Mouse (Mus musculus): ENCODE measurements around the gene Wdr75. TPM values are rescaled to one million over a fixed set of nuclear protein-coding genes. Genes with fewer than 3 reads are reported as not detected.
A peak's percentile ranks its signal among the peaks of the same experiment; 100 is the strongest.

Wdr75 gene
- polyA plus RNA-seq (2016; fragmentation: Nextera tagmentation; extraction: Ambion mirVana), result 96.0 and 103 TPM in 2 replicates

DNA sequence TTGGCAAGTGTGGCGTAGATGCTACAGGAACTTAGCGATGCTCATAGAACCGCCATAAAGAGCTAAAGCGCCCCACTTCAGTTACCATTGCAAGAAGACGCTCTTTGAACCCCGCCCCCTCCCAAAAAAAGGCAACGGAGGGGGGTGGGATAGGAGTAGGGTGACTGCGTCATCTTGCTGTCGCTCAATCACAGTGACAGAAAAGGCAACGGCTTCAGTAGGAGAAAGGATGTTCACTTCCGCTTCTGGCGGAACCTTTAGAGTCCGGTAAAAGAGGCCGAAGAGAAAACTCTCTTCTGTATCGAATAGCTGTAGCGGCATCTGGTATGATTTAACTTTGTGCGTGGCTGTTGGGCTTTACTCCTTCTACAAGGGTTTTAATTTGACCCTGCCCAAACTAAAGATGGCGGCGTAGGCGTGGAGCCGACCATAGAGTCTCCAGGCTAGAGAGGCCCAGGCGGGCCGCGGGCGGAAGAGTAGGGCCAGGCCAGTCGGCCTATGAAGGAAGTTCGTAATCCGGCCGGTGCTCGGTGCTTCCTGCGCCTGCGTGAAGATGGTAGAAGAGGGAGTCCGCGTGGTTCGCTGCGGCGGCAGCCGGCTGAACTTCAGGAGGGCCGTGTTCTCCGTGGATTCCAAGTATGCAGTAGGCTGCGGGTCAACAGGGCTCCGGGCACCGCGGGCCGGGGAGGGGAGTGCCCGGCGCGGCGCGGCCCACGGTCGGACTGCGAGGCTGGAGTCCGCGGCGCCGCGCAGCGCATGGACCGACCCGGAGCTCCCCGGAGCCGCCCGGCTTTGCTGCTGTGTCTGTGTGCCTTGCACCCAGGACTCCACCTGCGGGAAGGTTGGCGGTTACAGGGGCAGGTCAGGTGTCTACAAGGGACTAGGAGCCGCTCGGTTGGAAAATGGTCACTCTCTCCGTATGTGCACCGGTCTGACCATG lies at the start of gene Wdr75:
TSS of gene Wdr75 (plus strand) at position 198 of the 940 bp plus-strand sequence.
- Histone ChIP-seq H3K27me3 (replicated peaks; ENCODE audit: low read depth, poor library complexity, severe bottlenecking) (no peaks in the 10 kb centered on the region), H3K36me3 (replicated peaks) (peaks cover 30% of the 10 kb centered on the region), H3K4me1 (peaks cover 17% of the 10 kb centered on the region), H3K9me3 (no peaks in the 10 kb centered on the region), H3K27ac (replicated peaks) (peak within 1 kb of the TSS; percentile 94), H3K4me3 (peak within 1 kb of the TSS; percentile 95)
- under 1% methylated on average over 70 of the region's 70 CpGs for WGBS
- DNase-seq (ENCODE audit: low spot score), result peak; percentile 95

DNA sequence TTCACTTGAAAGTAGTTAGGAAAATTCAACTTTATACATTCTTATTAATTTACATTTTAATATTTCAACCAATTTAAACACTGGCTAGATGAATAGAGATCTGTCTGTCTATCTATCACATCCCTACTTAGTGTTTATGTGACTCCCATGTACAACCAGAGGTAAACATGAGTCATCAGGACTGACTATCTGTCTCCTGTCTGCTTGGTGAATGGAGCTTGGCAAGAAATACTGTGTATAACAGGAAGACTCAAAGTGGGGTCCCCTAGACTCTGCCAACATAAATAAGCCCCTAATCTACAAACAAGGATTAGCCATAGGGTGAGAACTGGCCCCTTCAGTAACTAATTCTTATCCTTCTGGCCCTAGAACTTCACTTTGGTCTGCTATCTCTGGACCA lies 39.1 kb upstream of the Wdr75 start:
- no peak for DNase-seq (ENCODE audit: low spot score)
- no peak overlapping the region for H3K27ac ChIP-seq (replicated peaks)
- H3K4me3 ChIP-seq, result no peak overlapping the region
- no peaks in the 10 kb centered on the region for H3K36me3 ChIP-seq (replicated peaks)
- H3K4me1 ChIP-seq, result peaks cover 13% of the 10 kb centered on the region
- H3K9me3 ChIP-seq, result no peaks in the 10 kb centered on the region
- H3K27me3 ChIP-seq (replicated peaks; ENCODE audit: low read depth, poor library complexity, severe bottlenecking), result no peaks in the 10 kb centered on the region

DNA sequence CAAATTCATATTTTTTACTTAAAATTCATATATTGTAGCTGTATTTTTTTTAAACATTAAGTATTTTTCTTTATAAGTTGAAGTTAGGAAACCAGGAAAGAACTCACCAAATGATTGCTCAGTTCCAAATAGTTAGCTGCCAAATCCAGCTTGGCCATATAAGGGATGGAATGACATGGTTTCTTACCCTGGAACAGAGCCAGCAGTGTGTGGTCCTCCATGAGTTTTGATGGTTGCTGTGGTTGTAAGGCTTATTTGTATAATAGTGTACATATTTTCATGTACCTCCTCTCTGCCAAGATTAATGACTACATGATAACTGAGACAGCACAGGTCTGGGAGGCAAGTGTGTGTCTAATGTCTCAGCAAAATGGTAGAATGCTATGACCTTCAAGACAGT lies 38.3 kb upstream of the Wdr75 start:
- H3K9me3 ChIP-seq, result no peaks in the 10 kb centered on the region
- no peak for DNase-seq (ENCODE audit: low spot score)
- H3K27ac ChIP-seq (replicated peaks), result no peak overlapping the region
- no peaks in the 10 kb centered on the region for H3K27me3 ChIP-seq (replicated peaks; ENCODE audit: low read depth, poor library complexity, severe bottlenecking)
- no peak overlapping the region for H3K4me3 ChIP-seq
- H3K36me3 ChIP-seq (replicated peaks), result no peaks in the 10 kb centered on the region
- H3K4me1 ChIP-seq, result peaks cover 21% of the 10 kb centered on the region

DNA sequence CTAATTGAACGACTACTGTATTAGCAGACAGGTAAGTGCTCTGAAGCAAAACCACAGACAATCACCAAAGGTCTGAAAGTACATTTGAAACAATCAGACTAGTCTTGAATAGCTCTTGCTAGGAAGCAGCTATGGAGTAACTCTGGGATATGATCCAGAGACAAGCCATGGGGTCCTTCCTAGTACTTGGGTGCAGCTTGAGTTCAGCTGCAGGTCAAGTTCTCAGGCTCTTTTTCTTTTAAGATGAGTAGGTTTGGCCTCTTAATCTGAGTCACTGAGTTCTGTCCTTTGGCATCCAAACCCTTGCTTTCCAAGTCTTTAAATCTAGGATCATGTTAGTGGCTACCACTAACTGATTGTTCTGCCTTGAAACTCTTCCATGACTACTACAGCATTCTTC lies 37.0 kb upstream of the Wdr75 start:
- 77% methylated on average over 1 of the region's 1 CpGs for WGBS
- no peak for DNase-seq (ENCODE audit: low spot score)
- H3K27me3 ChIP-seq (replicated peaks; ENCODE audit: low read depth, poor library complexity, severe bottlenecking), result no peaks in the 10 kb centered on the region

DNA sequence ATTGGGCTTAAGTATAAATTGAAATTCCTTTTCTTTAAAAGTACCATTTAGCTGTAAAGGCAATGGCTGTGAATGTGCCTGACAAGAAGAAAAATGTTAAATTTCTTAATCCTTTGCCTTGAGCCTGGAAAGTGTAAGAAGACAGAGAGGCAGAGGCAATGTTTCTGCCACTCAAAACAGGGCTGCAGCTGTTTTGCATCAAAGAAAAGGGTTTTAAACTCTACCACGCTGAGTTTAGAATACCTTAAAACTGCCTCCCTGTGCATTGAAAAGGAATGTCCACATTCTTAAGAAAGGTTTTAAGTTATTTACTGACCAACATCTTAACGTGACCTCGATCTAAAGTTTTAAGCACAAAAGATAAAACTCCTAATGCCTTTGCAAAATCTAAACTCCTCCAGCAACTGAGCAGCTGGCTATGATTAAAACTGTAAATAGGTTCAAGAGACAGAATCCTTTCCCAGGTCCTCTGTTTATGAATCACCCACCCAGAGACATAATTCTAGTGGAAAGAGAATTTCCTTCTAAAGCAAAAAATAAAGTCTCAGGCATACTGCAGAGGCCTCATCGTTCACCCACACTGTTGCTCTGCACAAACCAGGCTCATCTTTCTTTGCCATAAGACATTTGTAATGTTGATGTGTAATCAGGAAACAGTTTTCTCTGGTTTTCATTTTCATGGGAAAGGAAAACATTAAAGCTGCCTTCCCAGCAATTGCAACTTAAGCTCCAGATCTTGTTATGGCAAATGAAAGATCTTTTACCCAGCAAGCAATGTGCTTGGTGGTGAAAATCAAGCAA lies 34.1 kb upstream of the Wdr75 start:
- Histone ChIP-seq H3K36me3 (replicated peaks) (no peaks in the 10 kb centered on the region), H3K27ac (replicated peaks) (peak overlapping the region; percentile 81), H3K27me3 (replicated peaks; ENCODE audit: low read depth, poor library complexity, severe bottlenecking) (no peaks in the 10 kb centered on the region), H3K4me3 (no peak overlapping the region), H3K4me1 (peaks cover 32% of the 10 kb centered on the region), H3K9me3 (no peaks in the 10 kb centered on the region)
- 21% methylated on average over 4 of the region's 4 CpGs for WGBS
- DNase-seq (ENCODE audit: low spot score), result no peak

More for the DNA sequence above, 37.0 kb upstream of the Wdr75 start:
- H3K27ac ChIP-seq (replicated peaks), result no peak overlapping the region
- peaks cover 26% of the 10 kb centered on the region for H3K4me1 ChIP-seq
- H3K4me3 ChIP-seq, result no peak overlapping the region
- H3K36me3 ChIP-seq (replicated peaks), result no peaks in the 10 kb centered on the region
- H3K9me3 ChIP-seq, result no peaks in the 10 kb centered on the region

DNA sequence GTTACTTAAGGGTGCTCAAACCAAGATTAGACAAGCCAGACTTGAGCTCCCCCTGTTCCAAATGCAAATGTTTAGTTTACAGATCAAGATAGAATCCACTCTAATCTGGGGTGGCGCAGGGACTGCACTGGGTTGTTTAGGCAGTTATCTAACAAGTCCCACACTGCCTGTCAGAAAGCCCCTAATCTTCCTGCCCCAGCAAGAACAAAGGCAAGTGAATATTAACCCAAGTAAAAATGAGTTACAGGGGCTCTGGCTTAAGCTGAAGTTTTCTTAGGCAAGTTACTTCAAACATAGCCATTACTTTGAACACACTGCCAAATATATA lies 33.5 kb upstream of the Wdr75 start:
- Histone ChIP-seq H3K36me3 (replicated peaks) (no peaks in the 10 kb centered on the region), H3K27me3 (replicated peaks; ENCODE audit: low read depth, poor library complexity, severe bottlenecking) (no peaks in the 10 kb centered on the region), H3K27ac (replicated peaks) (peak overlapping the region; percentile 81), H3K4me1 (peaks cover 34% of the 10 kb centered on the region), H3K4me3 (no peak overlapping the region), H3K9me3 (no peaks in the 10 kb centered on the region)
- WGBS, result 37% methylated on average over 1 of the region's 1 CpGs
- DNase-seq (ENCODE audit: low spot score), result peak; percentile 44

DNA sequence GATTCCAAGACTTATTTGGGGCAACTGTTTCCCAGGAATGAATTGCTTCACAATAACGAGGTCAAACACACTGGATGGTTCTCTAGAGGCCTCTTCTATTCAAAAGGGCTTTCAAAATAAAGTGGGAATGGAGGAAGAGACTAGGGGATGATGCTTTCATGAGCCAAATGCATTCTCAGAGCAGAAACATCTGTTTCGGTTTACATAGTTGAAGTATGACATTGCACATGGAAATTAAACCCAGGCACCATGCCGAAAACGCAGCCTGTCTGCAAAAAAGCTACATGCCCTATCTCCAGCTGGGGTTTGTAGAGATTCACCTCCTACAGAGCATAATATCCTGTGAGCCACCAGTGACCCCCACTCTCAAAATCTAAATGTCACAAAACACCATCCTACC lies 29.3 kb upstream of the Wdr75 start:
- Histone ChIP-seq H3K9me3 (peaks cover 12% of the 10 kb centered on the region; the same call in 1 of the 2 replicates), H3K27ac (replicated peaks) (peak overlapping the region; percentile 70), H3K4me3 (no peak overlapping the region), H3K4me1 (peaks cover 35% of the 10 kb centered on the region), H3K36me3 (replicated peaks) (peaks cover 5% of the 10 kb centered on the region), H3K27me3 (replicated peaks; ENCODE audit: low read depth, poor library complexity, severe bottlenecking) (no peaks in the 10 kb centered on the region)
- DNase-seq (ENCODE audit: low spot score), result peak; percentile 67
- WGBS, result 28% methylated on average over 4 of the region's 4 CpGs

DNA sequence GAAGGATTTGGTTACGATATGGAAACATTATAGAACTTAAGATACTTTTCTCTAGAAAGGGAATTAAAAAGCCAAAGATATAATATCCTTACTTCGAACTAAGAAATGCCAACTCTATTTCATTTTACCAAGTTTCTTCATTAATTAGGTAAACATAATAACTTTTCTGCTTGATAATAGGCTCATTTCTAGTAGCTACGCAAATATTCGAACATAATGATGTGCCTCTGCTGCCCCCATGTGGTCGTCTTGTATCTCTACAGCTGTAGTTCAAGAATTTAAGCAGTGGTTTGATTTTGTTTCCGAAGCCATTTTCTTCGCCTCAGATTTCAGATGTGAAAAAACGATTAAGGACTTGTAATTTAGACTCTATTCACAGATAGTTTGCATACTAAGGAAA lies 28.8 kb upstream of the Wdr75 start:
- Histone ChIP-seq H3K36me3 (replicated peaks) (peaks cover 5% of the 10 kb centered on the region), H3K27ac (replicated peaks) (peak overlapping the region; percentile 83), H3K9me3 (peaks cover 12% of the 10 kb centered on the region; the same call in 1 of the 2 replicates), H3K4me1 (peaks cover 30% of the 10 kb centered on the region), H3K27me3 (replicated peaks; ENCODE audit: low read depth, poor library complexity, severe bottlenecking) (no peaks in the 10 kb centered on the region), H3K4me3 (no peak overlapping the region)
- peak; percentile 81 for DNase-seq (ENCODE audit: low spot score)
- 21% methylated on average over 8 of the region's 8 CpGs for whole genome bisulfite sequencing

DNA sequence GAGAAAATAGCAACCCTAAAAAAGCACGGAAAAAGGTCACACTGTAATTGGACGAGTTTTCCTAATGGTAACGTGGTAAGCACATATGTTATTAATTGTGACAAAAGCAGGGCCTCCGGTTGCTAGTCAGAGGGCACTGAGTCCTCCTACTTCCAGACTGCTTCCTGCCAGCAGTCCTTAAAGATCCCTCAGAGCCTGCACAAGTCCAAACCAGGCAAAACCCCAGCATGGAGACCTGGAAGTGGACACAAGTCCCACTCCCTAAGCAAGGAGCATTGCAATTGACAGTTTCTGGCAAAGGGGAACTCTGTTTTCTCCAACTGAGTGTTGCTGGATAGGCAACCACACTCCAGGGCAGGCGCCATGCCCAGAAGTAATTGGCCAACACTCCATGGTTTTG lies 27.4 kb upstream of the Wdr75 start:
- Histone ChIP-seq H3K4me3 (no peak overlapping the region), H3K27ac (replicated peaks) (peak overlapping the region; percentile 83), H3K27me3 (replicated peaks; ENCODE audit: low read depth, poor library complexity, severe bottlenecking) (no peaks in the 10 kb centered on the region), H3K4me1 (peaks cover 19% of the 10 kb centered on the region), H3K36me3 (replicated peaks) (peaks cover 5% of the 10 kb centered on the region), H3K9me3 (peaks cover 12% of the 10 kb centered on the region; the same call in 1 of the 2 replicates)
- 36% methylated on average over 5 of the region's 5 CpGs for WGBS
- peak; percentile 66 for DNase-seq (ENCODE audit: low spot score)

DNA sequence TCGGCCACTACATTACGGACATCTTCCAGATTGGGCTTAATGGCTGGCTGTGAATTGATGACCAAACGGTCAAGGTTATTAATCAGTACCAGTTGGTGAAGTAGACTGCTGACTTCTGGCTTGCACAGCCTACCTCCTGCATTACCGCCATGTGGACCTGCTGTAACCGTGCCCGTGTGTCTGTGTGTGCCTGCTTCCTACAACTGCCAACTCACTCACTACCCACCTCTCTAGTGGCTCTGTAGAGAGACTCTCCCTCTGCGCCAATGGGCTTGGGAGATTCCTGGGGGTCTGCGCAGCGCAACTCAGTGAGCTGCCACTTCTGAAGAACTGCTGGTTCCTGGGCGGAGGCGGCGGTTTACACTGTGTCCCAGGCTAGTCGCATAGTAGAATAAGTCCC lies 25.6 kb upstream of the Wdr75 start:
- H3K27me3 ChIP-seq (replicated peaks; ENCODE audit: low read depth, poor library complexity, severe bottlenecking), result no peaks in the 10 kb centered on the region
- peaks cover 19% of the 10 kb centered on the region for H3K4me1 ChIP-seq
- no peak for DNase-seq (ENCODE audit: low spot score)
- H3K36me3 ChIP-seq (replicated peaks), result peaks cover 5% of the 10 kb centered on the region
- H3K9me3 ChIP-seq, result peaks cover 12% of the 10 kb centered on the region; the same call in 1 of the 2 replicates
- H3K27ac ChIP-seq (replicated peaks), result no peak overlapping the region
- H3K4me3 ChIP-seq, result no peak overlapping the region
- 97% methylated on average over 13 of the region's 13 CpGs for WGBS

DNA sequence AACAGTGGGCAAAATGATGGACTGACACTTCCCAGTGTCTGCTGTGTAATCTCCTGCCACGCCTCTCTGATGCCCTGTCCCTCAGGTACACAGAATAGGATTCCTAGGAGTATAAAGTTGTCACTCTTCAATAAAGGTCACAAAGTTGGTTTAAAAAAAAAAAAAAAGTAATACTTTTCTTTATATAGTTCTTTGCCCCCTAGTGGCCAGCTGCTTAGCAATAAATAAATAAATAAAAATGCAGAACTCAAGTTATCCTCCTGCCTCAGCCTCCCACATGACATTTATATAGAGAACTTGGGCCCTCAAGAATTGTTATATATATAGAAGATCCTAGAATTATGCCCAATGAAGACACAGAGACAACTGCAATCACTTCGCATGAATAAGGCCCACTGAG lies 24.9 kb upstream of the Wdr75 start:
- peaks cover 19% of the 10 kb centered on the region for H3K4me1 ChIP-seq
- no peak overlapping the region for H3K4me3 ChIP-seq
- H3K36me3 ChIP-seq (replicated peaks), result peaks cover 5% of the 10 kb centered on the region
- WGBS, result 90% methylated on average over 2 of the region's 2 CpGs
- H3K9me3 ChIP-seq, result peaks cover 12% of the 10 kb centered on the region; the same call in 1 of the 2 replicates
- DNase-seq (ENCODE audit: low spot score), result no peak
- no peaks in the 10 kb centered on the region for H3K27me3 ChIP-seq (replicated peaks; ENCODE audit: low read depth, poor library complexity, severe bottlenecking)
- no peak overlapping the region for H3K27ac ChIP-seq (replicated peaks)

DNA sequence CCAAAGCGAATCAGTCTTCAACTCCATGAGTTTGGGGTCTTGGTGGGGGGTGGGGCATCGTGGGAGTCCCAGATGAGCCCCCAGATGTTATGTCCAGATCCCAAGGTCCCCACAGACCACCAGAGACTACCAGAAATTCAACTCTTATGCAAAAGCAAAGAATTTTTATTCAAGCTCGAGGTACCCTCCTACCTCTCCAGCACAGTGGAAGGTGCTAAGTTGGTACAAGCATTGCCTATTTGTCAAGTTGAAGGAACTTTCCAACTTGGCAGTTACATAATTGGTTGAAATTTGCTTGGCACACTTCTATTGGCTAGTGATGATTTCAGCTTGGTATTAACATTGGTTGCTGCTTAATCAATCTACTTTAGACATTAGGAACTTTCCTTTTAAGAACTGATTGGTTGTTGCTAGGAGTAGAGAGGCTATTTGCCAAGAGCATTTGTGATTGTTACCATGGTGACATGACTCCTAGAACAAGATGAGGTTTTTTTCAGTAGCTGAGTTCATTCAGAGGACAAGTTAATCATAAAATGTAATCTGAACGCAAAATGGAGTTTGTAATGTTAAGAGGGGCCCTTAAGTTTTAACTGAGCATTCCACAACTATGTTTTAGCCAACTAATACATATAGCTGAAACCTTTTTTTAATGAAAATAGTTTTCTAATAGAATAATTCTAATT lies 14.2 kb upstream of the Wdr75 start:
- no peak overlapping the region for H3K27ac ChIP-seq (replicated peaks)
- no peaks in the 10 kb centered on the region for H3K9me3 ChIP-seq
- H3K27me3 ChIP-seq (replicated peaks; ENCODE audit: low read depth, poor library complexity, severe bottlenecking), result no peaks in the 10 kb centered on the region
- WGBS, result 78% methylated on average over 4 of the region's 4 CpGs
- DNase-seq (ENCODE audit: low spot score), result no peak
- H3K4me1 ChIP-seq, result no peaks in the 10 kb centered on the region
- no peak overlapping the region for H3K4me3 ChIP-seq
- no peaks in the 10 kb centered on the region for H3K36me3 ChIP-seq (replicated peaks)

All from embryonic facial prominence, embryonic 10.5 days (tissue).